Mouse (Mus musculus) heart, postnatal 25 days (tissue): ENCODE data around the gene Slc6a17. TPM values are rescaled to one million over a fixed set of nuclear protein-coding genes. Genes with fewer than 3 reads are reported as not detected.
A peak's percentile ranks its signal among the peaks of the same experiment; 100 is the strongest.

ENCODE experiments used
- DNase-seq: peaks from one replicate; pipeline ENCODE4 v3.0.0; 2022; ENCODE audit warnings: low spot score
- intact Hi-C: fragments of 180-260 bp; cut with DNase I; formaldehyde crosslinking; loops from one replicate; pipeline ENCODE4 v1.15.1; 2025
- total RNA-seq, 2 experiments: library from RNA; stranded (reverse); gene quantifications; 2 replicates each; pipeline ENCODE4 v1.2.3; 2021

The Slc6a17 gene
- total RNA-seq, 2 experiments from 2014 or later: 1.5 to 2.4 TPM

DNA sequence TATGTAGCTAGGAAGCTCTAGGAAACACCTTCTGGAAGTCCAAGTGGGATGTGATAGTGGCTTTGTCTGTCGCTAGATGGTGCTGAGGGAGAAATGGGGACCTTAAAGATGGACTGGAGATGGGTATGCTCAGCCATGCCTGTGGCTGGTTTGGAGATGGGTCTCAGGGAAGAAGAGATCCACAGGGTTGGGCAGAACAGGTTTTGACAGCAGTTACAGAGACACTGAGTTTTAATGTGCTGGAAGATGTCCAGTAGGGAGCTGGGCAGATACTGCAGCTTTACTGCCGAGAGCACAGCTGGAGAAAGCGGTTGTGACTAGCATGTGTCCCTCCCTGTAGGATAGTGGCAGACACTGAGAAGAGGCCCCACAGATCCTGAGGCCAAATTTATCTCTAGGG, 37.2 kb downstream of the Slc6a17 start:
- intact Hi-C loops: loop anchor here (5.0 kb wide), 1 partner anchor 72 kb away; no protein-coding TSS in a partner anchor
- no peak for DNase-seq

DNA sequence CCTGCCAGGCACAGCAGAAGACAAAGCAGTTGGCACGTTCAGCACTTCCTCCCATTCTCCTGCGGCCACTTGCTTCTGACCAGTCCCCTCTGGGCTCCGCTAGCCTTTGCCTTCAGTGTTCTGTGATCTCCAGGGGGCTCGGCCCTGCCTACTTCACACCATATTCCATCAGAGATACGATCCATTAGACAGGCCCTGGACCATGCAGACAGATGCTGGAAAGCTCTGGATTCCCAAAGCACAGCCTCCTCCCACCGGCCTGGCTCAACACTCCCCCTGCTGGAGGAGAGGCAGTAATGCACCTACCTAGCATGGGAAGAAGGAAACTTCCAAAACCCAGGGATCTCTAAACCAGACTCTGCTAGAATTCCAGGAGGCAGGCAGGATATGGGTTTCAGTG, 45.6 kb downstream of the Slc6a17 start:
- intact Hi-C loops: no loop called here
- DNase-seq: no peak

DNA sequence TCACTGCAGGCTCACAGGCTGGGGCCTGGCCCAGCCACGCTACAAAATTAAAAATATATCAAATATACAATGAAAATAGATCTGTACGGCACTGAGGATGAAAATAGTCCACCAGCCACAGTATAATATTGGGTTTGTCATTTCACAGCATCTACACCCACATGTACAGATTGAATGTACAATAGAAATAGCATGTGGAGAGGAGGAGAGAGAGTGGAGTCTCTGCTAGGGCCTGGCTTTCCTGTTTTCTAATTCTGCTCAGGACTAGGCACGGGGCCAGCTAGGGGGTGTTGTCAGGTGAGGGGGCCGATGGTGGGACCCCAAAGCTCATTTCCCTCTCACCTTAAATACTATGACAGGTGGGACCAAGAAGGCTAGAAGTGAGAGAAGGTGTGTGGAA, 48.8 kb downstream of the Slc6a17 start:
- intact Hi-C loops: loop anchor here (5.0 kb wide), 2 partner anchors 192 to 377 kb away; partner anchors contain the start of gene Lamtor5
- no peak for DNase-seq

DNA sequence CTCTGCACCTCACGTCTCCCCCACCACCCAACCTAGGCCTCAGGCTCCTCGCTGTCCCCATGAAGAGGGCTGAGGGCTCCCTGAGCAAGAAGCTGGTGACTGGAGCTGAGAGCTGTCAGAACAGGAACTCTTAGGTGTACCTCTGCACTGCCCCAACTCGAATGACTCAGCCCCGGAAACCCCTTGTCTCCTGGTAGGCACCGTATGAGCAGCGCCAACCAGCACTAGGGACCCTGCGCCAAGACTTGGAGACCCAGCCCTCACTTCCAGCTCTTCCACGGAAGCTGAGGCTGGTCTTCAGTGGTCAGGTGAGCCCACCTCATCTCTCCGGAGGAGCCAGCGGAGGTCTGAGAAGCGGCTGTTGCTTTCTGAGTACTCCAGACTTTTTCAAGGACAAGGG, 49.7 kb downstream of the Slc6a17 start:
- no peak for DNase-seq
- intact Hi-C loops: loop anchor here (5.0 kb wide), 2 partner anchors 191 to 376 kb away; partner anchors contain the start of gene Lamtor5

DNA sequence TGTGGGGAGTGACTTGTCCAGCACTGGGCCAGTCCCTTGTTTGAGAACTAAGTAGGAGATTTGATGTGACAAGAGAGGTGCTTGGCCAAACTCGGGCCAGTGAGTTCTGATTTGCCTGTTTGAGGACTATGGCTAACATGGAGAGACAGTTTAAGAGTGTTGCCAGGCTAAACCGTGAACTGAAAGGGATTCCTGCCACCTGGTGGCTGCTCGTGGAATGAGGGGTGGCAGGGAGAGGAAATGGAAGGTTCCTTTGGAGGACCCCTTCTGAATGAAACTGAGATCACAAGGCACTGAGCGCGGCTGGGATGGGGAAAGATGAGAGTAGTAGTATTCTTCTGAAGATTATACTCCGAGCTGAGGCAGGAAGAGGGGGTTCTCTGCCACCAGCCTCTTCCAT, 51.2 kb downstream of the Slc6a17 start:
- intact Hi-C loops: loop anchor here (1.0 to 5.0 kb wide), 5 partner anchors 109 to 374 kb away; partner anchors contain the start of gene Lamtor5
- DNase-seq: no peak

DNA sequence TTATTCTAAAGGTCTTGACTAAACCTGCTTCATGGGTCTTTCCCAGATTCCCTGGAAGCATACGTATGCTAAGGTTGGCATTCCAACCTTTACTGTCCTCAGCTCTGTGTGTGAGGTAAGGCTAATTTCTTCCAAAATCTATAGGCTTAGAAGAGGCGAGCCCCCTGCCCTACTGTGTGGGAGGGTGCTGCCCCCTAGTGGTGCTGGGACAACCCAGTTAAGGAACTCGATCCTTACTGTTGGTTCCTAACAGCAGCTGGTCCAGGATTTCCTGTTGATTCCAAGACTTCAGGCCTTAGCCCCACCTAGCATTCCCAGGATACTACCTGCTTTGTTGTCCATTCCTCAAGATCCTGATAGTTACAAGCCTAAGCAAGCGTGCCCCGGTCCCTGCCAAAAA, 55.7 kb downstream of the Slc6a17 start:
- intact Hi-C loops: no loop called here

DNA sequence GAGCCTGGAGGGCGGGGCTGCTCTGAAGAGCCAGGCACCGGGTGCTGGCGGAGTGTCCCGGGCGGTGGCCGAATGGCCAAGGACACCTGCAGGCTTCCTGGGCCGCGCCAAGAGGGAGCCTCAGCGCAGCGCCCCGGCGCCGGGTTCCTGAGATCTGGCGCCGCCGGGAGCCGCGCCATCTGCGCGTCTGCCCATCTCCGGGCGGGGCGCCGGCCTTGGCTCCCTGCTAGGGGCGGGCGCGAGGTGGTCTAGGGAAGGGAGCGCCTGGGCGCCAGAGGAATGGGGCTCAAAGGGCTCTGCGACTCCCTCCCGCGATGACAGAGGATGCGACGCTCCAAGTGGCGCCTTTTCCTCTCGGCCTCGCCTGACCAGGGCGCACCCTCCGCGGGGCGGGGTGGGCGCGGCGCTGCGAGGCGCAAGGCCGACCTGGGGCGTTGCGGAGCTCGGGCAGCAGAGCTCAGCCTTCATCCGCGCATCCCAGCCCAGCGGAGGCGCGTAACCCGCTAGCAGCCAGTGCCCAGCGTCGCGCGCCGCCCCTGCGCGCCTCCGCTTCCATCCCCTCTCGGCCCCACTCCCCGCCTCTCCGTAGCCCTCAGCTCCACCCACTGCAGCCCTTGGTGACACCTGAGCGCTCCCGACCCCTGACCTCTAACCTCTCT, 57.9 kb downstream of the Slc6a17 start:
- DNase-seq: no peak
- intact Hi-C loops: no loop called here

More for the DNA sequence above, 55.7 kb downstream of the Slc6a17 start:
- DNase-seq: no peak

DNA sequence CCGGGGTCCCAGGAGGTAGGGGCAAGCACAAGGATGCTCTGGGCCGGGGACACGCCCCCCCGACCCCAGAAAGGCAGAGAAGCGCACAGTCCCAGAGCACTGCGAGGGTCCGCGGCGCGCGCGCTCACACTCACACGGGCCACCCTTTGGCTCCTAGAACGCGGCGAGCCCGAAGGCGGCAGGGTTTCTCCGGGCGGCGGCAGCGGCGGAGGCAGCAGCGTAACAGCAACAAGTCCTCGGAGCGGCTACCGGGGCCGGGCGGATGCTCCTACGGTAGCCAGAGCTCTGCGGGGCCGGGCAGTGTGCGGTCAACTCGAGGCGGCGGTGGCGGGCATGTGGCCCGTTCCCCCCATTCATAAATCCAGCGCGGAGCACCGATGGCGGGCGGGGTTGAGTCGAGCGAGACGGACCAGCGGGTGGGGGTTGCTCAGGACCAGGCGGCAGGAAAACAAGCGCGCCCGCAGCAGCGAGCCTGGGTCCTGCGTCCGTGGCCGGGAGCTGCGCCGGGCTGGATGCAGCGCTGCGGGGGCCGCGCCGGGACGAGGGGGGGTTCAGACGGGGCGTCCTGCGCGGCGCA, 58.5 kb downstream of the Slc6a17 start, which contains the start of gene Kcnc4:
Gene Kcnc4, minus strand, starts transcription at position 357 of the 577 bp plus-strand sequence.
- no peak for DNase-seq
- intact Hi-C loops: no loop called here

DNA sequence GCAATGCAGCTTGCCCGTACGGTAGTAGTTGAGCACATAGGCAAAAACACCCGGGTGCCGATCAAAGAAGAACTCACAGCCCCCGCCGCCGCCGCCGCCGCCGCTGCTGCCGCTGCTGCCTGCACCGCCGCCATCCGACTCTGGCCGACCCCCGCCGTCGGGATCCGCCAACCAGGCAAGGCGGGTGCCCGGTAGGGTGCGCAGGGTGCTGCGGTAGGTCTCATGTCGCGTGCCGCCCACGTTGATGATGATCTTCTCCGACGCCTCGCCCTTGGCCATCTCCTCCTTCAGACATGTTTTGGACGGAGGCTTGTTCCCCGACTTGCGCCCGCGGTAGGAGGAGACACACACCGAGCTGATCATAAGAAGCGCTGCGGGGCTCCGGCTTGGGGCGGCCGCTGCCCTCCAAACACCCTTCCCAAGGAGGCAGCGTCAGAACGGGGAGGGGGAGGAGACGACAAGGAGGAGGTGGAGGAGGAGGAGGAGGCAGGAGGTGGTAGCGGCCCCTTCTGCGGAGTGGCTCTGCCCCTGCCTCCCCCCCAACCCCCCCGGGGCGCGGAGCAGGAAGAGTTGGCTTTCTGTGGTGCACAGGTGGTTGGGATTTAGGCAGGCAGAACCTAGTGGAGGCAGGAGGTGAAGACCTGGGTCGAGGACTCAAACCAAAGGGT, 59.2 kb downstream of the Slc6a17 start:
- DNase-seq: no peak
- intact Hi-C loops: no loop called here

DNA sequence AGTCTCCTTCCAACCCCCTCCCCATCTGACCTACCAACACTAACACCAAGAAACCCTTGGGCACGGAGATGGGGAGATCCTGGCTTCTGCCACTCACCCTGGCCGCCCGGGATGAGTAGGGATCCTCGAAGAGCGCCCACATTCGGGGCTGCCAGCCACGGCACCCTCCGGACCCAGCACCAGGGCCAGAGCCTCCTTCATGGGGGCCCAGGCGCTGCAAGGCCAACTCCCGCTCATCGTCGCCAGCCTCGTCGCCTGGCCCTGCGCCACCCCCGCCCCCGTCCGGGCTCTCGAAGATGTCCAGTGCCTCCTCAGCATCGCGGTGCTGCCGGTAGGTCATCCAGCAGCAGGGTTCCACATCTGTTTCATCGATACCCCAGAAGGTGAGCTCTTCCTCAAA, 59.7 kb downstream of the Slc6a17 start:
- no peak for DNase-seq
- intact Hi-C loops: no loop called here

DNA sequence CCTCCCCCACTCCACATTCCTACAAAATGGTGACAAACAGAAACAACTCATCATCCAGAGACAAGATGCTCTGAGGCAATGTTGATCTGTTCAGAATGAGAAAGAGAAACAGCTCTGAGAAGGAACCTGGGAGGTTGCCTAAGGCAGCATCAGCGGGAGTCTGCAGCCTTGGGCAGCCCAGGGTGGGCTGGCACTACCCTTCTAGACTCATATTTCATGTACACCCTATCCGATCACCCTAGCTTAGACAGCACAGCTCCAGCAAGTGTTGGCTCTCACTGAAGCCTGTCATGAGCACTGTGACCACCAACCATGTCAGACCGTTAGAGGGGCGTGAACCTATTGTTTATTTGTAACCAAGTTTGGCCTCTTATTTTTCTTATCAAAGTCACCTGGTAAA, 63.5 kb downstream of the Slc6a17 start:
- DNase-seq: no peak
- intact Hi-C loops: no loop called here

DNA sequence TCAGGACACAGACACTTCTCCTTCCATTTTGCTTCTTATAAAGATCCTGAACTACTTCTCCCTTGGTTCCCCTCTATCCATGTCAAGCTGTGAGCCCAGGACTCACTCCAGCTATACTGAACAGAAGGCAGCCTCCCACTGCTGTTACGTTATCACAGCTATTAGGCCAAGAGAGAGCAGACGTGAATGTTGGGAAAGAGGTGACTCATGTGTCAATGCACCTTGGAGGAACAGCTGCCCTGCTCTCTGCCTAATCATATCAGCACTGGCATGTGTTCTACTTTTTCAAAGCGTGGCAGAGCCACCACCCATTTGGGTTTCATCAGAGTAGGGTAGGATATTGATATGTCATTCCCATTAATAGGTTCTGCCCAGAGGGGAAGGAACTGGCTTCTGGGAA, 71.0 kb downstream of the Slc6a17 start:
- DNase-seq: no peak
- intact Hi-C loops: no loop called here

DNA sequence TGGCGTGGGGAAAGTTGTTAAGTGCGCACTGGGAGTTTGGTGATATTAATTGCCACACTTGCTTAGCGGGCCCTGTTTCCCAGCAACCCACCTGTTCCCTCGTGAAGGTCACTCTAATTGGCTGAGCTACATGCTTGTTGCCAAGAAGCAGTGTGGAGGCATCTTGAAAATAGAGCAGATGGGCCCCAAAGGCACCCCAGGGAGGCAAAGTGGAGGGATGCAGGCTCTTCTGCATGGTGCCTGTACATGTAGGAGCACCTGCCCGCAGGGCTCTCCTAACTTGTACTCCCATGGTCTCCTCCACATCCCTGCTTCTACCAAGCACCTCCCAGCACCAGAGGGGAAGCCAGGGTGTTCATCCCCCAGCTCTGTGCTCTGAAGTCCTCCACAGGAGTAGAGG, 74.0 kb downstream of the Slc6a17 start:
- no peak for DNase-seq
- intact Hi-C loops: no loop called here

DNA sequence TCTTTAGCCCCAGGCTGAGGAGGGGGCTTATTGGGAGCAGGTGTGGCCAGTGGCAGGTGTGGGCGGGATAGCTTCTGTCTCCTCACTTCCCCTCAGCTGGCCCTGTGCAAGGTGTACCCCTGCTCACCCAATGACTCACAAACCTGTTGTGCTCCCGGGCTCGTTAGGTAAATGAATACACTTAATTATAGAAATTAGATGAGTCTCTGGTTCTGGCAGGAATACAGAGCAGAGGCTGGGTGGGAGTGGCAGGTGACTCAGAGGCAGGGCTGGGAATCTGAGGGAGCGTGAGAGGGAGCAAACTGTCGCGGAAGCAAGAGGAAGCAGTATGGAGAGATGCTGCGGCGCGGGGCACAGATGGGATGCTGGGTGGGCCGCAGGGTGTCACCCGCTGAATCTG, 75.6 kb downstream of the Slc6a17 start:
- DNase-seq: no peak
- intact Hi-C loops: no loop called here

DNA sequence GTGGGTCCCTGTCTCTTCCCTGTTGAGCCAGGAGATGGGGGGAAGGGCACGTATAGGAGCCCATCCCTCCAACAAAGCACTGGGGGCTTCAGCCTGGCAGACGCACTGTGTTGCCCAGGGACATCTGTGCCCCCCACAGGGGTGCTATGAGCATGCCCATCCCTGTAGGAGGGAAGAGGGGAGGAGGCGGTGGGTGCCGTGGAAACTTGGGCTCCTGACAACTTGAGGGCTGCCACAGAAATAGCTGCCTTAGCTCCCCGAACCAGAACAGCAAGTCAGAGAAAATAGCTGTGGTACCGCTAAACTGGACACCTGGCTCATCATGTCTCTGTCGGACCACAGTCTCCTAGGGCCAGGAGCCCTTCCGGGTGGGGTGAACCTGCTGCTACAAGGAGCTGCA, 76.5 kb downstream of the Slc6a17 start:
- intact Hi-C loops: no loop called here
- no peak for DNase-seq

DNA sequence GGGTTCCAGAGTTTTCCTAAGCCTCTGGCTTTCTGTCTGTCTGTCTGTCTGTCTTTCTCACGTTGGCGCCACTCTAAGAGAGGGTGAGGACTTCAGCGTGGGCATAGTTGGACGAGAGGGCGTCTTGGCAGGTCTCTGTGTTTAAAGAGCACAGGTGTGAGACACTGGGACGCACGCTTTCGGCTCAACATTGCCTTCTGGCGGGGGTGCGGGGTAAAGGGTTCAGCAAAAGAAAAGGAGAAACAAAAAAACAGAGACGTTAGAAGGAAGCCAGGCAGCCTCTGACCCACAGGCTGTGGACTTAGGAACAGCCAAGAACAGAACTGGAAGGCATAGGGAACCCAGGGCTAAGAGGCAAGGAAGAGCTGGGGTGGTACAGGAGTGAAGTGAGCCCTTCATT, 78.5 kb downstream of the Slc6a17 start:
- no peak for DNase-seq
- intact Hi-C loops: no loop called here

DNA sequence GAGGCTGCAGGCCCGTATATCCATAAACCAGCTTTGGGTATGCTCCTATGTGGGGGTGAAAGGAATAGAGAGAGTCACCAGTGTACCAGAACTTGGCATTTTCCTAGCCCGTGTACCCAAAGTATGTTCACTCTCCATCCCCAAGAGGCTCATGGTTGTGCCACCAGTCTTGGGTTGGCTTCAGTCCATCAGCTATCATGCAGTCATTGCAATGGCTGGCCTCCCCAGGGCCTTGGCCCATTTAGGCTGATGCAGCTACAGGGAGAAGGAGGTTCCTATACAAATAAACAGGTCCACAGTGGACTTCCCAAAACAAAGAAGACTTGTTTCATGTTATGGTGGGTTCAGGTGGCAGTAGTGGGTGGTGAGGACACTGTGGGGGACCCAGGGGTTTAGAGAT, 80.2 kb downstream of the Slc6a17 start:
- intact Hi-C loops: no loop called here
- no peak for DNase-seq

DNA sequence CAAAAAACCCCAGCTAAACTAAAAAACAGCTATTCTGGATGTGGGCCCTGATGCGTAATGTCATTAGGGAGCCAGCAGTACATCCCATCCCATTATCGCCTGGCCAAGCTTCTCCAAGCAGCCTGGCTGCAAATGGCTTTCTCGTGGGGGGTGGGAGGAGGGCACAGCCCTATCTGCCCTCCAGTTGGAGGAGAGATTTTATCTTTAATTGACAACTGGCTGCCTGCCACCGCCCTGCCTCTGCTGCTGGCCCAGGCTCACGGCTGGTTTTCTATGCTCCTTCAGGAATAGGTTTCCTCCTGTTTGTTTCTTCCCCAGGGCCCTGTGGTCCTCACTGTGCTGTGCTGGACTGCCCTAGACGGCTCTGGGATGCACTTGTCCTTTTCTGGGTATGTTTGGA, 81.4 kb downstream of the Slc6a17 start:
- intact Hi-C loops: no loop called here
- DNase-seq: no peak

DNA sequence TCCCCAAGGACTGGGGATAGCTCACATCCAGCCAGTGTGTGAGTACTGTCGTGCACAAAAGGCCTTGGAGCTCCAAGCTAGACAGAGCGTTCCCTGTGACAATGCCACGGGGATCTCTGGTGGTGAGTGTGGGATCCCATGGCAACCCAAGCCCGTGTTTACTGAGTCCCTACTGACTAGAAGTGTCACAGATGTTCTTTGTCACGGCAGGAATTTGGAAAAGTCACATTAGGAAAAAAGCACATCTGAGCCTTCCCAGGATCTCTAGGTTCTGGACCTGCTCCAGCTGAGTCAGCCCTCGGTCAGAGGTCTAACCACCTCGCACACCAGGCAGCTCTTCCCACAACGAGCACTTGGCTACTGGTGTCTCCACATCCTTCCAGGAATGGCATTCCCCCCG, 84.2 kb downstream of the Slc6a17 start:
- peak; percentile 37 for DNase-seq
- intact Hi-C loops: no loop called here

DNA sequence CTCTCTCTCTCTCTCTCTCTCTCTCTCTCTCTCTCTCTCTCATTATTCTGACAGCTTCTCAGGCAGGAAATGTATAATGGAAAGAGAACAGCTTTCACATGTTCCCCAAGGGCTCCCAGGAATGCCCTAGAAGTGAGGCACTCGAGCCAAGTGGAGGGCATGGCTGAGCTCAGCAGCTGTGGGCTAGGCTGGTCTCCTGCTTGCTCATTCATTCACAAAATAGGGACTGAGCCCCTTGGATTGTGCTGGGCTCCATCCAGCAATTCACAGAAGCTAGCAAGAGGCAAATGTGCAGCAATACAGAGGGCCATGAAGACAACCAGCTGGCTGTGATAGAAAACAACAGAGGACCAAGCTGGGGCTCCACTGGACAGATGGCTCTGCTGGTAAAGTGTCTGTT, 86.5 kb downstream of the Slc6a17 start:
- intact Hi-C loops: no loop called here
- no peak for DNase-seq
